Mouse (Mus musculus) liver, embryonic 16.5 days (tissue): ENCODE measurements around the gene Atp8a1. TPM values are rescaled to one million over a fixed set of nuclear protein-coding genes. Genes with fewer than 3 reads are reported as not detected.

Source experiments
- ATAC-seq: fragments of 200-750 bp; cut with Nextera tagmentation; 2 replicates; pipeline ENCODE4 v1.8.0; 2017; ENCODE audit warnings: low read depth, mild to moderate bottlenecking, moderate number of reproducible peaks, moderate library complexity
- H3K27ac ChIP-seq: fragments of 300-500 bp; sonication (generic); 2 replicates; pipeline ENCODE4 v1.5.1; 2014; ENCODE audit warnings: mild to moderate bottlenecking, low read length
- H3K27me3 ChIP-seq: fragments of 300-500 bp; sonication (generic); 2 replicates; pipeline ENCODE4 v1.6.1; 2014; ENCODE audit warnings: low read depth, low read length, mixed read lengths; ENCODE audit not compliant: control insufficient read depth, insufficient read depth
- H3K36me3 ChIP-seq: fragments of 300-500 bp; sonication (generic); 2 replicates; pipeline ENCODE4 v1.6.1; 2014; ENCODE audit warnings: mild to moderate bottlenecking; ENCODE audit not compliant: control insufficient read depth, insufficient read depth
- H3K4me1 ChIP-seq: fragments of 300-500 bp; sonication (generic); 2 replicates; pipeline ENCODE4 v1.6.1; 2014; ENCODE audit warnings: low read depth, low read length, mixed read lengths; ENCODE audit not compliant: control insufficient read depth
- H3K4me2 ChIP-seq: fragments of 300-500 bp; sonication (generic); 2 replicates; pipeline ENCODE4 v1.6.1; 2014; ENCODE audit warnings: low read depth, low read length, mixed read lengths
- H3K4me3 ChIP-seq: fragments of 300-500 bp; sonication (generic); 2 replicates; pipeline ENCODE4 v1.5.1; 2014; ENCODE audit warnings: low read depth, mild to moderate bottlenecking, low read length
- H3K9ac ChIP-seq: fragments of 300-500 bp; sonication (generic); 2 replicates; pipeline ENCODE4 v1.6.1; 2014; ENCODE audit warnings: low read depth, low read length
- H3K9me3 ChIP-seq: fragments of 300-500 bp; sonication (generic); replicated peaks from 2 replicates; pipeline ENCODE4 v1.6.1; 2016; ENCODE audit warnings: low read length; ENCODE audit not compliant: control insufficient read depth
- WGBS: fragments of 180-500 bp; shearing (Covaris S2); extraction: QIAGEN DNeasy Blood & Tissue Kit; methylation state at CpG from one replicate; pipeline ENCODE4 v1.1.7; 2014; ENCODE audit not compliant: insufficient replicate concordance; 5-methylcytosine and 5-hydroxymethylcytosine counted together
- polyA plus RNA-seq: library from polyadenylated mRNA; unstranded; fragments of >200 nt; fragmentation: Nextera tagmentation; extraction: Ambion mirVana; gene quantifications from 2 replicates; pipeline ENCODE4 v1.2.1, GENCODE M21; 2015

Gene Atp8a1
- polyA plus RNA-seq, 1 experiment from 2014 or later = 40.9 TPM

DNA sequence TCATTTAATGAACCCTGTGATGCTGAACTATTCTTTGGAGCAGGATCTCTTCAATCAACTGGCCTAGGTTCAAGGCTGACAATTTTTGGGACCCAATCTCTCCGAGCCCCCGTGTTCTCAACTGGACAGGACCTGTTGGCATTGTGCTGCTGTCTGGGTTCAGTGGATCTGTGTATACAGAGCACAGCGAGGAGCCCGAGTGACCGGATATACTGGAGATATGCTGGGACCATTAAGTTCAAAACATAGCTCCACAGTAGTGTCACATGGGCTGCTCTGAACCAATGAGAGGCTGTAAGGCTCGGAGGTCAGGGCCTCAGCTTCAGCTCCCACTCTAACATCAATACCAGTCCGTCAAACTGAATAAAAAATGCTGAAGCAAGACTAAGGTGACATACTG, 217.8 kb downstream of the Atp8a1 start:
- 0 out of 2 replicates have a peak, but pooled peaks have one; percentile 13 for ATAC-seq
- Histone ChIP-seq H3K9ac (no peak overlapping the region), H3K4me1 (no peaks in the 10 kb centered on the region), H3K4me3 (no peak overlapping the region), H3K27ac (no peak overlapping the region), H3K4me2 (no peak overlapping the region), H3K27me3 (no peaks in the 10 kb centered on the region), H3K36me3 (peaks cover 3% of the 10 kb centered on the region), H3K9me3 (no peaks in the 10 kb centered on the region)
- 78% methylated on average over 7 of the region's 7 CpGs for WGBS

DNA sequence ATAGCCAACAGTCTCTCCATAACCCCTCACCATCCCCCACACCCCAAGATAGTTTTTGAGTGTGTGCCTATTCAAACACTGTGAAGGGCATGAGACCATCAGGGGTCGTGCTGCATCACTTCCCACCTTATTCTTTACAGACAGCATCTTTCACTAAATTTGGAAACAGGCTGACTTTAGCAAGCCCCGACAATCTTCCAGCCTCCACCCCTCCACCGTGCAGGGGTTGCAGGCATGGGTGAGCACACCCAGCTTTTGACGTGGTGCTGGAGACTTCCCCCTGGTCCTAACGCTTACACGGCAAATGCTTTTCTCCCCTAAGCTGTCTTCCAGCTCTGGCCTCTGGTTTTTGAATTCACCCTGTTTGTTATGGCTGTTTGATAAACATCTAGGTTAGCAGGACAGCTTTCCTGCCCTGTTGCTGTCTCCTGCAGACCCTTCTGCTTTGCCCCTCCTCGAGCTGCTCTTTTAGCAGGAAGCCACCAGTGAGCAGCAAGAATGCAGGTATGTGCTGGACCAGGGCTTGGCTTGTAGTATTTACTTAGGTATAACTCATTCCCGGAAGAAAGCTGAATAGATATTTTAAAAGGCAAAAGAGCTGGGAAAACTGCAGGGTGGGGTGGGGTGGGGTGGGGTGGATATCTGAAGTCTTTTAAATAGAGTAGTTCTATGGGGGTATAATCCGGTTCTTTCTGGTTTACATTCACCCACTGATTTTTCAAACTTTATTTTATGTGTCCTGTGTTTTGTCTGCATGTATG, 218.9 kb downstream of the Atp8a1 start:
- H3K27me3 ChIP-seq = no peaks in the 10 kb centered on the region
- no peaks in the 10 kb centered on the region for H3K4me1 ChIP-seq
- H3K36me3 ChIP-seq = peaks cover 6% of the 10 kb centered on the region
- H3K27ac ChIP-seq = no peak overlapping the region
- H3K9ac ChIP-seq = no peak overlapping the region
- WGBS = 77% methylated on average over 9 of the region's 9 CpGs
- no peak for ATAC-seq
- H3K4me3 ChIP-seq = no peak overlapping the region
- H3K4me2 ChIP-seq = no peak overlapping the region
- no peaks in the 10 kb centered on the region for H3K9me3 ChIP-seq

DNA sequence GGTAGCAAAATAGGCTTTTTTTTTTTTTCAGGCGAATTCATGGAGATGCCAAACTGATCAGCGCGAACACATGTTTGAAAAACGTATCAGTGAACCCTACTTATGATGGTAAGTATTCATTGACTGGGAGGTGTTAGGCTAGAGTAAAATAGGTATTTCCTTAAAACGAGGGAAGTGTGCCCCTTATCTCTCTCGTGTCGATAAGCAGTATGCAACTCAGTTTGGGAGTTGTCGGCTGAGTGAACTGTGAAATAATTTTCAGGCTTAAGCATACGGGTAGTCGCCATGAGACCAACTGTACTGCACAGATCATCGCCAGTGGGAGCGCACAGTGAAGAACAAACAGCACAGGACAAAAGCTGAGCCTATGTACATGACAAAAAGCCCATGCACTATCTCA, 226.0 kb downstream of the Atp8a1 start:
- Histone ChIP-seq H3K4me3 (no peak overlapping the region), H3K27me3 (no peaks in the 10 kb centered on the region), H3K4me1 (no peaks in the 10 kb centered on the region), H3K9me3 (no peaks in the 10 kb centered on the region), H3K9ac (no peak overlapping the region), H3K4me2 (no peak overlapping the region), H3K27ac (no peak overlapping the region), H3K36me3 (peaks cover 21% of the 10 kb centered on the region)
- 70% methylated on average over 12 of the region's 12 CpGs for WGBS
- no peak for ATAC-seq

DNA sequence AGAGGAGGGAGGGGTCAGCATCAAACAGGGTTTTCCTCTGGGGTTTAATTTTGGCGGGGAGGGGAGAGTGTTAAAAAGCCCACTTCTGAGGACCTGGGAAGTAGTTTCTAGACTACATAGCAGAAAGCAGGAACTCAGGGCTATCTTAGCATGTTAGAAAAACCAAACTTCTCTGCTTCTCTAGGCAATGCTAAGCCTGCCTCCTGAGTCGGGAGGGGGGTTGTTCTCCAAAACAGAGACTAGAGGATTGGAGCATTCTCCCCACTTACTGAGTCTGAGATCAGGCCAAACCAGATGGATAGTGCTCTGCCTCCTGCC, 237.8 kb downstream of the Atp8a1 start:
- no peak for ATAC-seq
- Histone ChIP-seq H3K9ac (no peak overlapping the region), H3K27me3 (peaks cover 67% of the 10 kb centered on the region), H3K36me3 (no peaks in the 10 kb centered on the region), H3K27ac (no peak overlapping the region), H3K4me2 (no peak overlapping the region), H3K9me3 (no peaks in the 10 kb centered on the region), H3K4me3 (no peak overlapping the region), H3K4me1 (peaks cover 5% of the 10 kb centered on the region)
- WGBS = 30% methylated on average over 2 of the region's 2 CpGs

DNA sequence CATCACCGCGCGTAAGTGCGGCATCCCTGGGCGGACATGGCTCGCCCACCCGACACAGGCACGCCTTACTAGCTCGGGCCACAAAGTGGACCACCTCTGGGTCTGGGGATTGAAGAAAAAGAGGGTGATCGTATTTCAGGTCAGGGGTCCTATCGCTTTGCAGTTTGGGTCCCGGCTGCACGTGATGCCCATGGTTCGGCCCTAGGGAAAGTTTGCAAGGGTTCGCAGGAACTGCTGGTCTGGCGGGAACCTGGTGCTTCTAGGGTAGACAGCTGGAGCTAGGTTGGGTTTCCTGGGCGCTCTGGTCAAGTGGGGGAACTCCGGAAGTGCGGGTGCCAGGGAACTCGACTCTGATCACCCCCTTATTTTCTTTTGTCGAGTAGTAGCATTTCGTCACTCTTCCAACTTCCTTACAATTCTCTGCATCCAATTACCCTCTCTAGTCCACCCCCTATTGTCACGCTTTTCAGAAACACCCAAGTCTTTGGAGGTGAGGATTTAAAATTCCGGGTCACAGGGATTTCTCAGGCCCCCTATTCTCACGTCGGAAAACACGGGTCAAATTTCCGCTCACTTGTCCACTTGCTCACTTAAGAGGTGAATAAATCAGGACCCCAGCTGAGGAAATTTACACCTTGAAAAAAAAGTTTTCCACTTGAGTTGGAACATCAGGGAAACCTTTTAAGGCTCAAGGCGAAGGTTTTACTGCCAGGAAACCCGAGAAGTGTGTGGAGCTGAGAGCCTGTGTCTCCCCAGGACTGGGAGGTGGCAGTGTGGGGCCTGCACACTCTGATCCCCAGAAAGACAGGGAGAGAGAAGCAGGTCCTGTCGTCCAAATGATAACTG, 238.3 kb downstream of the Atp8a1 start:
- WGBS = 6% methylated on average over 31 of the region's 31 CpGs
- Histone ChIP-seq H3K9me3 (no peaks in the 10 kb centered on the region), H3K9ac (no peak overlapping the region), H3K4me1 (peaks cover 5% of the 10 kb centered on the region), H3K27ac (no peak overlapping the region), H3K4me2 (peak overlapping the region; percentile 58), H3K4me3 (peak overlapping the region; percentile 47), H3K27me3 (peaks cover 67% of the 10 kb centered on the region), H3K36me3 (no peaks in the 10 kb centered on the region)
- no peak for ATAC-seq

DNA sequence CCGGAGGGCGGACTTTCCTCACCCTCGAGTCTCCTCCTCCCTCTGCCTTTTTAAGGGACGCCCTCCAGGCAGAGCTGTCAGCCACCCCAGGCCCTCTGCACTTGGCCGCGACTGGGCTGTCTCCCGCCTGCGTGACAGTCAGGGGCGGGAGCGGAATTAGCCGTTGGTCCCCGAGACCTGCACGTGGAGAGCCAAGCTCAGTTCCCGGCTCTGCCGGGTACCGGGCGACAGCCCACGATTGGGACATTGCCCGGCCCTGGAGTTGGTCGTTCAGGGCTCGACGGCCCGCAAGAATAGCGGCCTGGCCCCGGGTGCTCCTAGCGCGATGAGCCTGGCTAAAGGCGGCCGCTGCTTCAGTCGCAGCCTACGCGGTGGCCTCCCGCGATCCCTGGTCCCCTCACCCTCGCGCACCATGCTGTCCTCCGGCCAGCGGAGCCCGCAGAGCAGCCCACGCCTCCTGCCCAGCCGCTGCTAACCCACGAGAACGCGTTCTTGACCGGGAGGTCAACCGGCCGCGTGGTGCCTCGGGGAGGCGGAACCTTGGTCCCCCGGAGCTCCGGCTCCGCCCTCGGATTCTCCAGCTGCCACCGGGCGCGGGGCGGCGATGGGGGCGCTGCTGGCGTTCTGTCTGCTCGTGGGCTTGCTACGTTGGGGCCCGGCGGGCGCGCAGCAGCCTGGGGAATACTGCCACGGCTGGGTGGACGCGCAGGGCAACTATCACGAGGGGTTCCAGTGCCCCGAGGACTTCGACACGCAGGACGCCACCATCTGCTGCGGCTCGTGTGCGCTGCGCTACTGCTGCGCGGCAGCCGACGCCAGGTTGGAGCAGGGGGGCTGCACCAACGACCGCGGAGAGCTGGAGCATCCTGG, 239.2 kb downstream of the Atp8a1 start, which contains the start of gene Shisa3:
Gene Shisa3, plus strand, starts transcription at position 79 of the 870 bp plus-strand sequence.
- Histone ChIP-seq H3K9me3 (no peaks in the 10 kb centered on the region), H3K4me1 (peaks cover 5% of the 10 kb centered on the region), H3K27ac (no peak within 1 kb of the TSS), H3K4me2 (peak within 1 kb of the TSS; percentile 58), H3K4me3 (peak within 1 kb of the TSS; percentile 47), H3K27me3 (peaks cover 67% of the 10 kb centered on the region), H3K9ac (no peak within 1 kb of the TSS), H3K36me3 (no peaks in the 10 kb centered on the region)
- no peak for ATAC-seq
- WGBS = under 1% methylated on average over 86 of the region's 86 CpGs

DNA sequence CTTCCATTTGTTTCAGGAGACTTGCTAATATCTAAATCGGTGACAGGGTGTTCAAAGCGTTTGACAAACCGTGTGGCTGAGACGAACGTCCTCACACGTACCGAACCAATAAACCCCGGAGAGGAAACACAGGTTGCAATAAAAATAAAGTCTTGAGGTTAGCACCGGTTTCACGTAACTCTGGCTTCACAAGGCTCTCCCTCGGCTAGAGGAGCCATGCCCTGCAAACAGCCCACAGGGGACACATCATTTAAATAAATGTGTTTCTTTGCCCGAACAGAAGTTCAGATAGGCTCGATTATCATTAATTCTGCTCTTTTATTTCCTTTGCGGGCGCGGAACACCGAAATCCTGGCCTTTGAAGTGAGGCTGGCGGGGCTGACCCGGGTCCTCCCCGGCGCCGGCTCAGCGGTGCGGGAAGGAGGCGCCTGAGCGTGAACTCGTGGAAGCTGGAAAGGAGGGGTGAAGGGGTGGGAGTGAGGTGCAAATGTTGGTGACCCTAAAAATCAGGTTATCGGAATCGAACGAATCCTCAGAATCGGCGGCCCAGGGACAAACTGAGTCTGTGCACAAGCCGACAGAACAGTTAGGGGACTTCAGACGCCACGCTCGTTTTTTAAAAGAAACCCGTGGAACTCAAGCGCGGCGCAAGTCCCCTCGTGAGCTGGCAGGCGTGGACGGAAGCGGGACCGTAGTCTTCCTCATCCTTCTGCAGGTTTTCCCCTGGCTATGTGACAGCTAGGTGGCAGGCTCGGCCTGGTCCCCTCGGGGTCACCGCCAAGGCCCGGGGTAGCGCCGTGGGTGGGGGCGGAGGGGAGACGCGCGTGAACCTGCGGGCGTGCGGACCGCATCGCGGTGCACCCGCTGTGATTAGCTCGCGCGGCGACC, 240.1 kb downstream of the Atp8a1 start:
- Histone ChIP-seq H3K4me1 (peaks cover 5% of the 10 kb centered on the region), H3K4me3 (peak overlapping the region; percentile 47), H3K9ac (no peak overlapping the region), H3K36me3 (no peaks in the 10 kb centered on the region), H3K4me2 (peak overlapping the region; percentile 58), H3K9me3 (no peaks in the 10 kb centered on the region), H3K27me3 (peaks cover 67% of the 10 kb centered on the region), H3K27ac (no peak overlapping the region)
- WGBS = 2% methylated on average over 66 of the region's 66 CpGs
- no peak for ATAC-seq

DNA sequence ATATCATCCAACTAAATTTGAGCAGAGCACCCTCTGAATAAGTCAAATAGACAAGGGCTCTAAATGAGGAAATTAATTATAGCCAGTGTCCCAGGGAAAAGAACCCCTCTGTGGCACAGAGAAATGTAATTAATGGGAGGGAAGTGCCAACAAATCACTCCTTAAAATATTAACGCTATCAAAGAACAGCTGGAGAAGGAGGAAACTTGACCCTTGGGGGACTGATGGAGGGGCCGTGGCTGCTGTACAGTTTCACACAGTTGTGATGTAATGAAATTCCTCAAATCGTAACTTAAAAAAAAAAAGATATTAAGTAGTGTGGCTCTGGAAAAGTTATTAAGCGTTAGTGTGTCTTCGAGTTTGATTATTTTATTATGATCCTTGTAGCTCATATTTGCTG, 241.3 kb downstream of the Atp8a1 start:
- 42% methylated on average over 5 of the region's 5 CpGs for WGBS
- H3K27me3 ChIP-seq = peaks cover 62% of the 10 kb centered on the region

More for the DNA sequence above, 241.3 kb downstream of the Atp8a1 start:
- Histone ChIP-seq H3K27ac (no peak overlapping the region), H3K4me3 (no peak overlapping the region), H3K36me3 (no peaks in the 10 kb centered on the region), H3K4me2 (no peak overlapping the region), H3K9ac (no peak overlapping the region), H3K4me1 (peaks cover 5% of the 10 kb centered on the region), H3K9me3 (no peaks in the 10 kb centered on the region)
- ATAC-seq = no peak
